Mouse (Mus musculus): ENCODE measurements around the gene Lrrc26.

Gene Lrrc26

DNA sequence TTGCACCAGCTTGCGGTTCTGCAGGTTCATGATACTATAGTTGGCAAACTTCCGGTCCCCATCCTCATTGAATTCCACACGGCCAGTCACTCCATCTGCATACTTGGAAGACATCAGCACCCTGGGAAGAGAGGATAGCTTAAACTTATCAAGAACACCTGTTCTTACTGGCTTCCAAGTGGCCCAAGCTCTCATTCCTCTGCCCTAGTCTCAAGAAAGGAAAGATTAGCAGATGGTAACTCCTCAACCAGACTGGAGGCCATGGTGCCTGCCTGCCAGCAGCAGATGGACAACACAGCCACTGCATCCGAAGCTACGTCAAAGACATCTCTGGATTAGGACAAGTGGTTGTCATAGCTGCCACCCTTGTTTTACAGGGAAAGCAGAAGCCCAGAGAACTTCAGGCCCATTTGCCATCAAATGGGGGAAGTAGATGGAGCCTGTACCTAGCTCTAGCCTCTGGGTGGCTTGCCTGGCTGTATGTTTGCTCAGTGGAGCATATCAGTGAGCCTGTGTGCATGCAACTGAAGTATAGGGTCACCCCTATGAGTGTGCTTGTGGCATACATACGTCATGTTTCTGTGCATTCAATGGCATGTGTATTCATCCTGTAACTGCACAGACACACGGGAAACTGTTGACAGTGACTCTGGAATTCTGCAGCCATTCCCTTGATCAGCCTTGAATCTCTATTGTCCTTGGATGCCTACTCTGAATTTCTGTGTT, 14.4 kb downstream of the Lrrc26 start:
- DNase-seq: no peak

DNA sequence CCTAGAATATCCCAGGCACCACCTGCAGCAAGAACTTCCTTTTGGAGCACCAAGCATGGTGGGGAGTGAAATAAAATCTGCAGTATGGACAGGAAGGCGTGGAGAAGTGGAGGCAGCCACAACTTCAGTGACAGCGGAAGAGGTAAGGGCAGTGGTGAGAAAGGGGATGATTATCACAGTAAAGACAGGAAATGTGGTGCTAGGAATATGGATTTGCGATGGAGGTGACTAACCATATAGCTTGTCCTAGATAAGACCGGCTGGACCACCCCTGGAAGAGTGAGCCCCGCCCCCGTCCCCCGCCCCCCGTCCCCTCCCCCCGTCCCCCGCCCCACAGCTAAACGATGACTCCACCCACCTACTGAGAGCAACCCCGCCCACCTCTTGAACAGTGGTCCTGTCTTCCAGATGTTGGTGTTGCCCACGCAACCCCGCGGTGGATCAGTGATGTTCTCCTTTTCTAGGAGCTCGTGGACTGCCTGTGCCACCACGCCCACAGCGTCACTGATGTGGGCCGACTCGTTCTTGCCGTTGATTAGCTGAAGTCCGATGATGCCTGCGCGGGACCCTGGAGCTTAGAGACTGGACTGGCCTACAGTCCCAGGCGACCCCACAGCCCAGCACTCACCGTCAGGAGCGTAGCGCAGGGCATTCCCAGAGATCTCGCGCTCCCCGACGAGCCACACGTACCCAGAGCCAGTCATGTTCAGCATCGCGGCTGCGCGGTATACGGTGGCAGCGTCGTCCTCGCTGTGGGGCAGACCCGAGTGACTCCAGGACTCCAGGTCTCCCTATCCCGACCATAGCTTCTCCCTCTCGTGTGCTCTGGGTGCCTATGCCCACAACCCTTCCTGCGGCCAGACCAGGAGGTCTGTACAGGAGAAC, 15.2 kb downstream of the Lrrc26 start:
- DNase-seq: no peak

DNA sequence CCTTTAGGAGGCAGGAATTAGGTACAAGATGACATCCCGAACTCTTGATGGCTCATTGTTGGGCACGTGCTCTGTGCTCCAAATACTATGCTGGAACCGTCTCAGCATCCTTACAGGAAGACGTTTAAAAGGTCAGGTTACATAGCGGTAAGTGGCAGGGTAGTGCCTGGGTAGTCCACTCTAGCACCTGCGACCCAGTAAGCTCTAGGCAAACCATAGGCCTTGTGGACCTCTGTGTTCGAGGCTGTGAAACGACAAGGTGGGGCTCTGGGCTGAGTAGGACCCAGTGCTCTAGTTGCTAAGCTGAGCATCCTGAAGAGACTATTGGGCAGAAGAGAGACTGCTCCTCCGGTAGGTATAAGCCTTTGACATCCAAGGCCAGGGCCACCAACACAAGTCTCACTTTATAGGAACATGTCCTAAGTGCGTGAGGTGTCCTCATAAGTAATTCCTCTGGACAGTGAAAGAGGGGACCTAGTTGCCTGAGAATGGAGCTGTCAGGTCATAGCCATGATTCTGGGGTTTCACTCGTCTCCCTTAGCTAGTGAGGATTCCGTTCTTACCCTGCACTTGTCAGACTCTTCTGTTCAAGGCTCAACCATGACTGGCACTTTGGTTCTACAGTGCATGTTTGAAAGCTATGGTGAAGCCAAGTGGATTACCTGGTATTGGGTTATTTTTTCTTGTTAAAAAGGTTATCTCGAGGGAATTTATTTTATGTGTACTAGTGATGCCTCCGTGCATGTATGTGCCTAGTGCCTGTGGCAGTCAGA, 16.1 kb downstream of the Lrrc26 start:
- no peak for DNase-seq

- no peak for DNase-seq
These were observed 20.5 kb downstream of the Lrrc26 start for GRCm38 (mm10) chr2:25310180-25310579.

- no peak for DNase-seq
These were observed 21.3 kb downstream of the Lrrc26 start for GRCm38 (mm10) chr2:25310969-25311368.

GRCm38 (mm10) chr2:25311491-25311891, 21.8 kb downstream of the Lrrc26 start:
- no peak for DNase-seq

DNA sequence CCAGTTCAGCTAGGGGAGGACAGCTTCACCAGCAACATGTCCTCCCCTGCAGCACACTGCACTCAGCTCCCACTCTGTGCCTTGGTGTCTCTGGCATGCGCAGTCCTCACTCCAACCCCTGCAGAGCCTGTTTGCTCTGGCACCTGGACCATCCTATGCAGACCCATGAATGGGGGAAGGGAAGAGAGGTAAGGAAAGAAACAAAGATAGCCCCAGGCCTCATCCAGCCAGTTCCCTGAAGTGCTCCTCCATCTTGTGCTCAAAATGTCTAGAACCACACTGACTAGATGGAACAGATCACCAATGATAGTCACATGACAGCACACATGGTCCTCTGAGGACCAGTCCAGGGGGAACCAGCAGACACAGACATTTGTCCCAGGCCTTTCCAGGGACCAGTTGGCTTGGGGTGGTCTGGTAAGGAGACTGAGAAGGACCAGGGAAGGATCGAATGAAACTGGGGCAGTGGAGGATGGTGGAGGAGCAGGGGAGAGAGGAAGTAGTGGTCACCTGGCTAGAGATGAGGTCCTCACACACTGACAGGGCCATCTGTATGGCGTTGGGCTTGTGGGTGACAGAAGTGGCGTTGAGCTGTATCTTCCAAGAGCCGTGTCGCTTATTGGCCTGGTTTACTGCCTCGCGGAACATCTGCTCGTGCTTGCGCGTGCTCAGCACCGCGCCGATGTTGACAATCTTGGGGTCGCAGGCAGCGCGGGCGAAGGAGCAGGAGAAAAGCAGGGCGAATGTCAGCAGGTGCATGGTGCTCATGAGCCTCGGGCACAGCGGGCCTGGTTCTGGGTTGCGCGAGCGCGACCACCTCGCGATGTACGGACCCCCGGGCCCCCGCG, 28.6 kb downstream of the Lrrc26 start:
- DNase-seq: no peak

DNA sequence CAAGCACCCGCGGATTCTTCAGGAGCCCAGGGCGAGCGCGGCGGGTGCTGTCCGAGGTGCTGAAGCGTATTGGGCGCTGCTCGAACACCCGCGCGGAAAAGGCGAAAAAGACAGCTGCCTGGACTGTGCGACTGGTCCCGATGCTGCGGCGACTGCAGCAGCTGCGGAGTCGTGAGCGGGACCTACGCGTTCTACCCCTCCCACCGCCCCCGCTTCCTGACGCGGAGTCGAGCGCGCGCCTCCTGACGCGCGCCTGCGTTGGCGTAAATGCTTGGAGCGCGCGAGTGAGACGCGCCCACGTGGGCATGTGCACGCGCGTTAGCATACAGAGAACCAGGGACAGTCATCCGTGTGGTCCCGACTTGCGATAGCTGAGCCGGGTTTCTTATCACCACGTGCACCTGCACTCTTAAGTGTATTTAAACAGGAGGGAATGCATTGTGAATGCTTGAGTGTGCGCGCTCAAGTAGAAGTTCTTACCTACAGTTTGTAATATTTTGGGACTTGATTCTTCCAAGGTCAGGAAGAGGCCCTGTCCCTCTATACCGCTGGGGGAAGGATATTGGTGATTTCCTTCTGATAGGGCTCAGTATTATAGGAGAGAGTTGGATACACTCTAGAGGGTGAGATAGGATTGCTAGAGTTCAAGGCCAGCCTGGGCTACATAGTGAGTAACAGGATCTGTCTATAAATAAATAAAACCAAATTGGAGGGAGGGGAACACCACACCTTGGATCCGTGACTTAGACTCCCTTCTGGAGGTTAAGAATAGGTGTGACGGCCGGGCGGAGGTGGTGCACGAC, 29.5 kb downstream of the Lrrc26 start, which contains the start of gene Grin1:
TSS of gene Grin1 (minus strand) at position 217 of the 803 bp plus-strand sequence.
- DNase-seq: peak; percentile 68

DNA sequence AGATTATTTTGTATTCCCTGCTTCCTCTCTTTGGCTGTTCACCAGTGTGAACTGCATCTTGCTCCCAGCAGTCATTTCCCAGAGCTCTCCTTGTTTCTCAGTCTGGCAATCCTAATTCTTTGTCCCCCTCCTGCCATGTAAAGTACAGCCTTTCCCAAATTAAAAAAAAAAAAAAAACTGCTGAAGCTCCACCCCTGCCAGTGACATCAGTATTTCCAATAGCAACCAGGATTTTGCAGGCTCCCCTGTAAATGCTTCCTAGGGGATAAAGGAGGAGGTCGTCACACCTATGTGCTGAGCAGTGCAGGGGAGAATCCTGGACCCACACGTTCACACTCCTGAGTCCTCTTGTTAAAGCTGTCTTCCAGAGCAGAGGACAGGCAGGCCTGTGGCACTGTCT, 30.4 kb downstream of the Lrrc26 start:
- DNase-seq: no peak

- DNase-seq: no peak
These were observed 36.3 kb downstream of the Lrrc26 start for GRCm38 (mm10) chr2:25326036-25326435.

- no peak for DNase-seq
These were observed 38.7 kb downstream of the Lrrc26 start for GRCm38 (mm10) chr2:25328440-25328839.

DNA sequence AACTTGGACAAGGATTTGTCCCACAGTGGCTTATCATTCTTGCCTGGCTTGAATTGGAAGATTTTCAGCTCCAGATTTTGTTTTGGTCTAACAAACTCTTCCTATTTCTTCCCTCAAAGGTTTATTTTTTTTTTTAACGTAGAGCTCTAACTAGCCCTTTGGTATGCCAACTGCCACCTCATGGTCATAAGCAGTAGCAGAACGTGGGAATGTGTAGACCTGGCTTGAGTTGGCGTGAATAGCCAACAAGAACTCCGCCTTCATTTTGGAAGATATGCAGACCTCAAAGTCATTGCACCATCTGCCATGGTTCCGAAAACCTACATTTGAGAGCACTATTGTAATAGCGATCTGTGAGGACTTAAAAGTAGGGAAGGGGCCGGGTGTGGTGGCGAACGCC, 41.8 kb downstream of the Lrrc26 start:
- DNase-seq: no peak

- peak; percentile 99 for DNase-seq
These were observed 42.8 kb downstream of the Lrrc26 start, which contains the start of gene Man1b1 for GRCm38 (mm10) chr2:25332286-25333160. Gene Man1b1 (plus strand): TSS chr2:25332338.

- DNase-seq: no peak
These were observed 43.9 kb downstream of the Lrrc26 start for GRCm38 (mm10) chr2:25333569-25333968.

- DNase-seq: no peak
These were observed 48.6 kb downstream of the Lrrc26 start for GRCm38 (mm10) chr2:25338303-25338702.
